11 mouse cellular contexts compared by ENCODE assay signal in genomic region chr4:40840448-40840847, GRCm38 (mm10). TPM values are rescaled to one million over a fixed set of nuclear protein-coding genes. Genes with fewer than 3 reads are reported as not detected.
DNase-seq lines count a peak whose midpoint lies in the region.
"Had no signal": no experiment of that assay in that cellular context is flagged by ENCODE, and none has a peak within 500 bp of the region (broad histone marks: within the 10 kb centered on the region; RNA-seq: fewer than 3 reads in every experiment).

No protein-coding gene starts in this region.

- intact Hi-C loops in gastrocnemius, postnatal 36 days (cut with DNase I): no loop called here

- peak; percentile 4 for DNase-seq in gastrocnemius, postnatal 25 days
- no peak for DNase-seq in gastrocnemius, postnatal 36 days
- peak; percentile 49 for DNase-seq in layer of hippocampus, adult 9-11 months
- no peak for DNase-seq in layer of hippocampus, adult 9-10 months (ENCODE audit: low spot score)
- peak; percentile 29 to 45 for DNase-seq in B cell, adult 2 months
- peak; percentile 51 for DNase-seq in induced T-regulatory cell, adult 2 months (ENCODE audit: low read depth)
- no peak for DNase-seq in right cerebral cortex, postnatal 36 days (ENCODE audit: low spot score in 2 of 2)
- no peak for DNase-seq in ovary, postnatal 10 days (ENCODE audit: low spot score)
- DNase-seq: left cerebral cortex, postnatal 4 days; liver, postnatal 0 days; thymus, adult 18-20 months had no signal

RNA-seq across cellular contexts. Expression of gene B4galt1, which starts 13.4 kb away (rescaled TPM):
- total RNA-seq in gastrocnemius, postnatal 25 days (2021): 10 to 100 TPM; 28.2 to 30.5 TPM
- total RNA-seq in gastrocnemius, postnatal 36 days (2021): 10 to 100 TPM; 28.1 to 29.9 TPM

Comparison
In these comparisons a context has a peak if more than half of its experiments do, and no peak if none do; other contexts are left out.
1. DNase-seq: peak in gastrocnemius, postnatal 25 days (single experiment), layer of hippocampus, adult 9-11 months (single experiment), B cell, adult 2 months (2 of 2) and induced T-regulatory cell, adult 2 months (single experiment); none in gastrocnemius, postnatal 36 days (0 of 2), layer of hippocampus, adult 9-10 months (single experiment), right cerebral cortex, postnatal 36 days (0 of 2) and ovary, postnatal 10 days (single experiment).